Mouse (Mus musculus): Measurements from ENCODE around the gene Il1f9. TPM values are rescaled to one million over a fixed set of nuclear protein-coding genes. Genes with fewer than 3 reads are reported as not detected.

Il1f9 gene
- polyA plus RNA-seq, 1 experiment from 2014 or later = not detected

Other genes with a start within 250 kb of the Il1f9 start
- gene Hnmt, start 137.1 kb upstream of the Il1f9 start, polyA plus RNA-seq (2014; fragmentation: Nextera tagmentation; extraction: Ambion mirVana) = 1.0 and 1.6 TPM in 2 replicates
- gene Tbpl2, start 89.9 kb upstream of the Il1f9 start, polyA plus RNA-seq (2014; fragmentation: Nextera tagmentation; extraction: Ambion mirVana) = not detected in 2 replicates
- gene Il1f8, start 33.3 kb upstream of the Il1f9 start, polyA plus RNA-seq (2014; fragmentation: Nextera tagmentation; extraction: Ambion mirVana) = not detected in 2 replicates
- gene Il1f6, start 28.9 kb downstream of the Il1f9 start, polyA plus RNA-seq (2014; fragmentation: Nextera tagmentation; extraction: Ambion mirVana) = not detected in 2 replicates
- not detected in 2 replicates for gene Il1f5, start 90.5 kb downstream of the Il1f9 start, polyA plus RNA-seq (2014; fragmentation: Nextera tagmentation; extraction: Ambion mirVana)
- gene Il1f10, start 104.7 kb downstream of the Il1f9 start, polyA plus RNA-seq (2014; fragmentation: Nextera tagmentation; extraction: Ambion mirVana) = not detected in 2 replicates
- not detected in 2 replicates for gene Il1rn, start 150.4 kb downstream of the Il1f9 start, polyA plus RNA-seq (2014; fragmentation: Nextera tagmentation; extraction: Ambion mirVana)
- gene Psd4, start 181.1 kb downstream of the Il1f9 start, polyA plus RNA-seq (2014; fragmentation: Nextera tagmentation; extraction: Ambion mirVana) = 0.45 and 0.46 TPM in 2 replicates

Measured in hindbrain, embryonic 11.5 days (tissue).